Mouse (Mus musculus) ES-Bruce4 (cell line): ENCODE data around the gene Gm45716. TPM values are rescaled to one million over a fixed set of nuclear protein-coding genes. Genes with fewer than 3 reads are reported as not detected.

Experiments
- H3K27ac ChIP-seq: 2 replicates; pipeline ENCODE4 v1.5.1; 2012; ENCODE audit warnings: low read length, inconsistent platforms; ENCODE audit not compliant: insufficient read depth
- H3K27me3 ChIP-seq: 2 replicates; pipeline ENCODE4 v1.6.1; 2012; ENCODE audit warnings: mild to moderate bottlenecking, low read length, inconsistent platforms; ENCODE audit not compliant: control insufficient read depth, poor library complexity, insufficient read depth, severe bottlenecking
- H3K36me3 ChIP-seq: 2 replicates; pipeline ENCODE4 v1.6.1; 2012; ENCODE audit warnings: inconsistent platforms, mild to moderate bottlenecking, low read length, moderate library complexity; ENCODE audit not compliant: control insufficient read depth, poor library complexity, insufficient read depth, severe bottlenecking
- H3K4me1 ChIP-seq: one replicate; pipeline ENCODE4 v1.8.1; 2011; ENCODE audit warnings: low read length; ENCODE audit not compliant: control insufficient read depth, insufficient read depth
- H3K4me3 ChIP-seq: 2 replicates; pipeline ENCODE4 v1.5.1; 2011; ENCODE audit warnings: low read depth, mild to moderate bottlenecking, low read length
- H3K9ac ChIP-seq: 2 replicates; pipeline ENCODE4 v1.6.1; 2012; ENCODE audit warnings: low read depth, mild to moderate bottlenecking, inconsistent platforms; ENCODE audit not compliant: poor library complexity, severe bottlenecking
- H3K9me3 ChIP-seq: replicated peaks from 2 replicates; pipeline ENCODE4 v1.6.1; 2012; ENCODE audit warnings: mild to moderate bottlenecking, low read length, inconsistent platforms; ENCODE audit not compliant: control insufficient read depth, poor library complexity, insufficient read depth, severe bottlenecking
- CTCF ChIP-seq: IDR thresholded peaks from one replicate; pipeline ENCODE4 v1.8.1; 2011; ENCODE audit warnings: low read depth, low read length
- EP300 ChIP-seq: IDR thresholded peaks from 2 replicates; pipeline ENCODE4 v1.6.1; 2011; ENCODE audit warnings: low read depth, low read length; ENCODE audit not compliant: insufficient read depth
- POLR2A ChIP-seq: IDR thresholded peaks from one replicate; pipeline ENCODE4 v1.8.1; 2011; ENCODE audit warnings: low read length; ENCODE audit not compliant: insufficient read depth
- polyA plus RNA-seq: library from polyadenylated mRNA; stranded (reverse); fragments of >200 nt; gene quantifications from 2 replicates; pipeline ENCODE4 v1.2.4, GENCODE M21; 2011; ENCODE audit warnings: low read depth; ENCODE audit not compliant: missing spikeins, insufficient read depth, insufficient read length

Gene Gm45716
- polyA plus RNA-seq, 1 experiment, result 1.8 TPM

DNA sequence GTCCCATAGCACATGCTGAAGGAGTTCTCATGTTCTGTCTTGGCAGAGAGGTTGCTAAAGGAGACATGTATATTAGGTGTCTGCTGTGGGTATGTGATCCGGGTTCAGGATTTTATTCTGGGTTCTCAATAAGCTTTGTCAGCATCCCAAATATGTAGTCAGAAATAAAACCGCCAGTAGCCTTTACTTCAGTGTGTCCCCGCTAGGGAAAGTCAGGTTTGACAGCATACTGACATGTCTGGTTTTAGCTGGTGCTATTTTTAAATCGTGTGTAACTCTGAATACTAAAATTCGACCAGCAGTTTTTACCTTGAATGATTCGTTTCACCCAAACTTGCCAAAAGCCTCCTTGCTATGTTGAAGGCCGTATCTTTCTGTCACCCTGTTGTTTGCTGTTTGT is 78.1 kb downstream of the Gm45716 start:
- no peaks in the 10 kb centered on the region for H3K36me3 ChIP-seq
- no peak overlapping the region for H3K9ac ChIP-seq
- H3K4me3 ChIP-seq, result no peak overlapping the region
- H3K27ac ChIP-seq, result no peak overlapping the region
- TF ChIP-seq EP300, result no peak
- no peak for TF ChIP-seq POLR2A
- TF ChIP-seq CTCF, result no peak
- no peaks in the 10 kb centered on the region for H3K4me1 ChIP-seq
- no peaks in the 10 kb centered on the region for H3K9me3 ChIP-seq
- no peaks in the 10 kb centered on the region for H3K27me3 ChIP-seq

DNA sequence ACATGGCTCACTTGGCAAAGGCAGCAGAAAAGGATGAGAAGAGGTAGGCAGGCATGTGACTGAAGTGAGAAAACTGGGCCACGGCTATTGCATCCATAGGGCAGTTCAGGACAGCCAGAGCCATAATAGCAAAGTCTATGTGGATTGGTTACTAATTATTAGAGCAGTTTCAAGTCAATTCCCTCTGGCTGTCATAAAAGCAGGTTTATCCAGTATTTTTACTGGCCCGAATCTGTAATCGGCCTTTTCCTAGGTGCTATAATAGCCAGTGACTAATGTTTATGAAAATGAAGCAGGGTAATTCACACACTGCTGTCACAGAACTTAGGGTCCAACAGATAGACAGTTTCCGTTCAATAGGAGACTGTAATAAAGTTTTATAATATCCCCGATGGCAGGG is 81.5 kb downstream of the Gm45716 start:
- Histone ChIP-seq H3K4me1 (no peaks in the 10 kb centered on the region), H3K36me3 (no peaks in the 10 kb centered on the region), H3K27me3 (no peaks in the 10 kb centered on the region)

GRCm38 (mm10) chr11:90269398-90270123 is 82.1 kb downstream of the Gm45716 start:
- H3K36me3 ChIP-seq, result no peaks in the 10 kb centered on the region

More for the DNA sequence above, 81.5 kb downstream of the Gm45716 start:
- H3K27ac ChIP-seq, result no peak overlapping the region
- no peak overlapping the region for H3K9ac ChIP-seq
- no peak overlapping the region for H3K4me3 ChIP-seq
- TF ChIP-seq EP300, result no peak
- TF ChIP-seq POLR2A, result no peak
- no peak for TF ChIP-seq CTCF
- no peaks in the 10 kb centered on the region for H3K9me3 ChIP-seq

DNA sequence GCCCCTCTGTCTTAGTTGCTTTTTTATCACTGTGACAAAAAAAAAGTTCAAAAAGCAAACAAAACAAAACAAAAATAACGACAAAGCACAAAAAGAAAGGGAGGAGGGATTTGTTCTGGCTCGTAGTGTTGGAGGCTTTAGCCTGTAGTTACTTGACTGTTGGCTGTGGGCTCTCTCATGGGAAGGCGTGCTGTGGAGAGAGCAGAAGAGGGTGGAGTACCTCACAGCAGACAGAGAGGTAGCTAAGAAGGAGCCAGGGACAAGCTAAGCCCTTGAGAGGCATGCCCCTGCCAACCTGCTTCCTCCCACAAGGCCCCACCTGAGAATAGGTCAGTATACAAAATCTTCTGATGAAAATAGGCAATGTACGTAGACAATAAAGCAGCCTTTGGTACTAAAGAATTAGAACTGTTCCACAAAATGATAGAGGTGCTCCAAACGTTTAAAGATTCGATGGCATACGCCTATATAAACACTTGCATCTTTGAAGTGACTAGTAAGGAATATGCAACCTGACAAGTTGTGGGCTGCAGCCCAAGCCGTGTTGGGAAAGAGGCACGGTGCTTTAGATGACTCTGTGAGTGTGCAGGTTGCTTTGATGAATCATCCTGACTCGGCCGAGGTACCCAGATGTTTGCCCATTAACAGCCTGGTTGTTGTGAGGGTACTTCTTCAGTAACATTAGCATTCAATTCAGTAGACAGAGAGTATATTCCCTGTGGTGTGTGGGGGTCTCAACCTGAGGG is 82.8 kb downstream of the Gm45716 start:
- Histone ChIP-seq H3K4me3 (no peak overlapping the region), H3K27me3 (no peaks in the 10 kb centered on the region), H3K9ac (no peak overlapping the region), H3K27ac (no peak overlapping the region), H3K36me3 (no peaks in the 10 kb centered on the region), H3K4me1 (no peaks in the 10 kb centered on the region), H3K9me3 (no peaks in the 10 kb centered on the region)
- TF ChIP-seq CTCF (no peak), POLR2A (no peak), EP300 (no peak)

More at GRCm38 (mm10) chr11:90269398-90270123, 82.1 kb downstream of the Gm45716 start:
- Histone ChIP-seq H3K4me1 (no peaks in the 10 kb centered on the region), H3K27me3 (no peaks in the 10 kb centered on the region), H3K27ac (no peak overlapping the region), H3K4me3 (no peak overlapping the region), H3K9me3 (no peaks in the 10 kb centered on the region), H3K9ac (no peak overlapping the region)
- TF ChIP-seq POLR2A, result no peak
- TF ChIP-seq CTCF, result no peak
- no peak for TF ChIP-seq EP300

- H3K4me1 ChIP-seq, result no peaks in the 10 kb centered on the region
- no peak overlapping the region for H3K4me3 ChIP-seq
- TF ChIP-seq EP300, result no peak
- TF ChIP-seq POLR2A, result no peak
- no peak for TF ChIP-seq CTCF
- H3K27ac ChIP-seq, result no peak overlapping the region
- H3K9me3 ChIP-seq, result no peaks in the 10 kb centered on the region
- H3K27me3 ChIP-seq, result no peaks in the 10 kb centered on the region
- no peak overlapping the region for H3K9ac ChIP-seq
- no peaks in the 10 kb centered on the region for H3K36me3 ChIP-seq
Observed at GRCm38 (mm10) chr11:90274187-90274586, 86.7 kb downstream of the Gm45716 start.

DNA sequence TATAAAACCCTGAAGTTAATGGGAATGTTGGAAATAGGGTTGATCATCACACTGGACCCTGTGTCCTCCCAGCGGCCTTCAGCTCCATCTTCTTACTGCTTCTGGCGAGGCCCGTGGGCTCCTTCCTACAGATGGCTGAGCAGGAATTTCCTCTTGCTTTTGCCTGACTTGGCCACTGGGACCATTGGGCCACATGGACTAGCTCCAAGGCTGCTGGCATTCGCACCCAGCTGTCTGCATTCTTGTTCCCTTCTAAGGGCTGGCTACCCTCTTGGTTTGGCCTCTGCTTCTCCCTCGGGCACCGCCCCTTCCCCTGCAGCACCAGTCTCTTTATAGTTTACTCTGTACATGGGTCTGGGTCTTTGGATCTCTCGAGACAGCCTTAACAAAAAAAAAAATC is 88.2 kb downstream of the Gm45716 start:
- Histone ChIP-seq H3K4me1 (no peaks in the 10 kb centered on the region), H3K27me3 (no peaks in the 10 kb centered on the region), H3K4me3 (no peak overlapping the region), H3K9me3 (no peaks in the 10 kb centered on the region), H3K9ac (no peak overlapping the region), H3K27ac (no peak overlapping the region), H3K36me3 (no peaks in the 10 kb centered on the region)
- TF ChIP-seq CTCF (no peak), EP300 (no peak), POLR2A (no peak)
